ENCODE assay signal across 8 mouse cellular contexts in genomic region chr1:132758656-132759370, GRCm38 (mm10). TPM values are rescaled to one million over a fixed set of nuclear protein-coding genes. Genes with fewer than 3 reads are reported as not detected.
DNase-seq lines count a peak whose midpoint lies in the region; ATAC-seq and TF ChIP-seq lines count a peak whose summit lies in the region.

No protein-coding gene starts in this region.

- no peaks in the 10 kb centered on the region for H3K4me1 ChIP-seq in heart, adult 2 months (ENCODE audit: control insufficient read depth, insufficient read depth, low read length)
- no peaks in the 10 kb centered on the region for H3K4me1 ChIP-seq in kidney, adult 2 months (ENCODE audit: control insufficient read depth, insufficient read depth, low read length)
- H3K4me1 ChIP-seq in midbrain, embryonic 12.5 days: peaks cover 7% of the 10 kb centered on the region

- no peak for TF ChIP-seq POLR2A in heart, adult 2 months (IDR thresholded peaks at IDR 0.05; ENCODE audit: insufficient read depth, low read depth, low read length)
- no peak for TF ChIP-seq POLR2A in kidney, adult 2 months (IDR thresholded peaks at IDR 0.05; ENCODE audit: low read depth, low read length)

- TF ChIP-seq EP300 in heart, adult 2 months (IDR thresholded peaks at IDR 0.05; ENCODE audit: insufficient read depth, low read depth, low read length): 0 out of 2 replicates have a peak, but pooled peaks have one; percentile 28

- 6% methylated on average over 24 of the region's 24 CpGs for WGBS in heart, adult 2 months
- 6% methylated on average over 24 of the region's 24 CpGs for WGBS in kidney, adult 2 months
- 9% methylated on average over 24 of the region's 24 CpGs for WGBS in midbrain, embryonic 12.5 days

- peak overlapping the region; percentile 46 for H3K4me2 ChIP-seq in midbrain, embryonic 12.5 days (replicated peaks)

- H3K9me3 ChIP-seq in midbrain, embryonic 12.5 days: no peaks in the 10 kb centered on the region

- H3K27ac ChIP-seq in heart, adult 2 months: no peak overlapping the region
- no peak overlapping the region for H3K27ac ChIP-seq in kidney, adult 2 months (ENCODE audit: insufficient read depth, low read depth, low read length)
- no peak overlapping the region for H3K27ac ChIP-seq in midbrain, embryonic 12.5 days (replicated peaks)

- no peaks in the 10 kb centered on the region for H3K36me3 ChIP-seq in heart, adult 2 months (ENCODE audit: control insufficient read depth, insufficient read depth, low read length)
- no peaks in the 10 kb centered on the region for H3K36me3 ChIP-seq in kidney, adult 2 months (ENCODE audit: control insufficient read depth, insufficient read depth, low read length)
- H3K36me3 ChIP-seq in midbrain, embryonic 12.5 days: no peaks in the 10 kb centered on the region
- no peaks in the 10 kb centered on the region for H3K36me3 ChIP-seq in splenic B cell, adult 2 months (ENCODE audit: control insufficient read depth, insufficient read depth, low read length, poor library complexity, severe bottlenecking)

- no peaks in the 10 kb centered on the region for H3K79me2 ChIP-seq in heart, adult 2 months (replicated peaks; ENCODE audit: control insufficient read depth, insufficient read depth, low read length)

- H3K27me3 ChIP-seq in heart, adult 2 months (ENCODE audit: control insufficient read depth, insufficient read depth, low read length): no peaks in the 10 kb centered on the region
- H3K27me3 ChIP-seq in kidney, adult 2 months (replicated peaks; ENCODE audit: control insufficient read depth, insufficient read depth, low read length): no peaks in the 10 kb centered on the region
- H3K27me3 ChIP-seq in midbrain, embryonic 12.5 days: peaks cover 6% of the 10 kb centered on the region; the same call in 1 of the 2 replicates
- no peaks in the 10 kb centered on the region for H3K27me3 ChIP-seq in splenic B cell, adult 2 months (ENCODE audit: control insufficient read depth, insufficient read depth, low read length, poor library complexity, severe bottlenecking)

- H3K9ac ChIP-seq in heart, adult 2 months (ENCODE audit: low read depth, low read length): no peak overlapping the region
- peak overlapping the region; percentile 29; the same call in 1 of the 2 replicates for H3K9ac ChIP-seq in midbrain, embryonic 12.5 days (replicated peaks)

- intact Hi-C loops in heart, adult 2 months (cut with DNase I): loop anchor here (1.0 kb wide), 2 partner anchors 209 to 223 kb away; no protein-coding TSS in a partner anchor
- intact Hi-C loops in left cerebral cortex, postnatal 4 days (cut with DNase I): loop anchor here (2.0 to 5.0 kb wide), 2 partner anchors 123 to 224 kb away; partner anchors contain the start of gene Lrrn2

- H3K4me3 ChIP-seq in heart, adult 2 months: no peak overlapping the region; the same call in 1 of the 2 replicates
- no peak overlapping the region for H3K4me3 ChIP-seq in kidney, adult 2 months (ENCODE audit: insufficient read depth, low read depth, low read length)
- peak overlapping the region; percentile 22 for H3K4me3 ChIP-seq in midbrain, embryonic 12.5 days

- DNase-seq in 3T3-L1 (ENCODE audit: low read depth, low spot score): peak; percentile 67
- peak; percentile 74 for DNase-seq in adrenal gland, postnatal 10 days
- peak; percentile 75 for DNase-seq in embryo, embryonic 9.5 days (ENCODE audit: extremely low spot score)
- peak; percentile 28 to 45 for DNase-seq in heart, adult 2 months
- peak; percentile 55 for DNase-seq in kidney, adult 2 months
- DNase-seq in left cerebral cortex, postnatal 4 days: peak; percentile 84
- DNase-seq in splenic B cell, adult 2 months (ENCODE audit: low read depth, low spot score): peak; percentile 29

- TF ChIP-seq CTCF in heart, adult 2 months (IDR thresholded peaks at IDR 0.05): peak; percentile 67
- TF ChIP-seq CTCF in kidney, adult 2 months (conservative IDR thresholded peaks at IDR 0.05; ENCODE audit: insufficient read depth, insufficient read length, low read depth, low read length): peak; percentile 88

- ATAC-seq in midbrain, embryonic 12.5 days (ENCODE audit: low FRiP score, low read depth): peak; percentile 88

RNA-seq across cellular contexts. Expression of gene Nfasc, which starts 17.2 kb away (rescaled TPM):
- 1 to 10 TPM; 4.0 to 7.2 TPM for total RNA-seq in adrenal gland, postnatal 10 days (2021)
- under 1 TPM; 0.10 to 0.14 TPM for total RNA-seq in heart, adult 2 months (2021)
- polyA plus RNA-seq in heart, adult 2 months (2012; rRNA removed): 0.32 and 0.39 TPM in 2 replicates
- polyA plus RNA-seq in kidney, adult 2 months (2012; rRNA removed): 0.08 and 0.20 TPM in 2 replicates
- total RNA-seq in left cerebral cortex, postnatal 4 days (2021): 100 to 1,000 TPM; 126 to 128 TPM
- polyA plus RNA-seq in midbrain, embryonic 12.5 days (2016; fragmentation: Nextera tagmentation; extraction: Ambion mirVana): 32.8 and 40.8 TPM in 2 replicates

Comparison
In these comparisons a context has a peak if more than half of its experiments do, and no peak if none do; other contexts are left out.
1. DNase-seq: peak in every context shown above with its lines; median percentile 84 in left cerebral cortex, postnatal 4 days; 75 in embryo, embryonic 9.5 days; 74 in adrenal gland, postnatal 10 days; 67 in 3T3-L1; 55 in kidney, adult 2 months; 36 in heart, adult 2 months; 29 in splenic B cell, adult 2 months.
2. RNA of gene Nfasc, which starts 17.2 kb away (total RNA-seq): 126 to 128 TPM in left cerebral cortex, postnatal 4 days; 4.0 to 7.2 TPM in adrenal gland, postnatal 10 days and 0.10 to 0.14 TPM in heart, adult 2 months; every median in the first group is over 10 times any median in the second.